Mouse (Mus musculus) bone marrow macrophage, adult 2 months (primary cell): ENCODE measurements around the gene Sept11.

Experiments used
- CTCF ChIP-seq: IDR thresholded peaks from 2 replicates; pipeline ENCODE4 v1.5.1; 2012; ENCODE audit warnings: low read depth, mild to moderate bottlenecking, low read length, moderate library complexity
- POLR2A ChIP-seq: IDR thresholded peaks from 2 replicates; pipeline ENCODE4 v1.6.1; 2012; ENCODE audit warnings: mild to moderate bottlenecking, low read depth, low read length, borderline replicate concordance

- TF ChIP-seq POLR2A (no peak), CTCF (no peak)
These were observed 646 bp downstream of the Sept11 start for GRCm38 (mm10) chr5:93093638-93094527.
